Mouse (Mus musculus) limb, embryonic 10.5 days (tissue): ENCODE measurements around the gene Shf. TPM values are rescaled to one million over a fixed set of nuclear protein-coding genes. Genes with fewer than 3 reads are reported as not detected.
A peak's percentile ranks its signal among the peaks of the same experiment; 100 is the strongest.

Experiments
- DNase-seq: peaks from one replicate; pipeline ENCODE4 v3.0.0-alpha.2; 2017; ENCODE audit warnings: low spot score
- H3K27ac ChIP-seq: fragments of 300-500 bp; sonication (generic); 2 replicates; pipeline ENCODE4 v1.5.1; 2016; ENCODE audit warnings: mild to moderate bottlenecking
- H3K27me3 ChIP-seq: fragments of 300-500 bp; sonication (generic); 2 replicates; pipeline ENCODE4 v1.6.1; 2016; ENCODE audit warnings: low read depth, mild to moderate bottlenecking; ENCODE audit not compliant: poor library complexity, severe bottlenecking
- H3K36me3 ChIP-seq: fragments of 300-500 bp; sonication (generic); 2 replicates; pipeline ENCODE4 v1.6.1; 2016; ENCODE audit warnings: mild to moderate bottlenecking, moderate library complexity
- H3K4me1 ChIP-seq: fragments of 300-500 bp; sonication (generic); 2 replicates; pipeline ENCODE4 v1.6.1; 2016
- H3K4me3 ChIP-seq: fragments of 300-500 bp; sonication (generic); 2 replicates; pipeline ENCODE4 v1.5.1; 2016; ENCODE audit warnings: mild to moderate bottlenecking, moderate library complexity
- H3K9me3 ChIP-seq: fragments of 300-500 bp; sonication (generic); replicated peaks from 2 replicates; pipeline ENCODE4 v1.6.1; 2016; ENCODE audit warnings: mild to moderate bottlenecking
- WGBS: fragments of 180-500 bp; shearing (Covaris S2); methylation state at CpG from one replicate; pipeline ENCODE4 v1.1.7; 2016; 5-methylcytosine and 5-hydroxymethylcytosine counted together
- polyA plus RNA-seq: library from polyadenylated mRNA; unstranded; fragments of >200 nt; fragmentation: Nextera tagmentation; extraction: Ambion mirVana; gene quantifications from 2 replicates; pipeline ENCODE4 v1.2.1, GENCODE M21; 2016

The Shf gene
- polyA plus RNA-seq, 1 experiment from 2014 or later: 5.4 TPM

DNA sequence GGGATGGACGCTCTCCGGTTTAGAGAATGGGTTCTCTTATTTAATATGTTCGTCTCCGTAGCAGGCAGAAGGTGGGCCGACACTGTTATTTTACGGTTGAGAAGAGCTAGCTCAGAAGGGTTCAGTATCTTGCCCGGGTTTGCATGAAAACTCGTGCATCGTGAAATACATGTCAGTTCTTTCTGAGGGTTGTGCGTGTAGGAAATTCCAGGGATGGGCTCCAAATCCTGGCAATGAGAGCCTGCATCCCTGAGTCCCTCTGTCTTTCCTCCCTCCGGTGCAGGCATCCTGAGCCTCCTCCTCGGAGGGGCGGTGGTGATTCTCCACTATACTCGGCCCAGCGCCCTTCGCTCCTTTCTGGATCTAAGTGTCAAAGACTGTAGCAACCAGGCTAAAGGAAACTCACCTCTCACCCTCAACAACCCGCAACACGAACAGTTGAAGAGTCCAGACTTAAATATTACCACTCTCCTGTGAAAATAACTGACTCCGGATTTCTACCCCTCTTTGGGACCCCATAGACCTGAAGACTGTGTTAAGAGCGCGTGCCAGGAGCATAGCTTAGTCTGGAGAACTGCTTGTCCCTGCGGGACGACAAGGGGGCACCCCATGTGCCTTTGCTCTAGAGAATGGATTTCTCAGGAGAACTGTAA lies 66.9 kb downstream of the Shf start:
- no peak overlapping the region for H3K27ac ChIP-seq
- peaks cover 31% of the 10 kb centered on the region for H3K4me1 ChIP-seq
- no peaks in the 10 kb centered on the region for H3K36me3 ChIP-seq
- peak overlapping the region; percentile 44 for H3K4me3 ChIP-seq
- WGBS: 11% methylated on average over 23 of the region's 23 CpGs
- DNase-seq: no peak
- peaks cover 98% of the 10 kb centered on the region for H3K27me3 ChIP-seq
- H3K9me3 ChIP-seq: no peaks in the 10 kb centered on the region

- 1% methylated on average over 48 of the region's 48 CpGs for WGBS
- DNase-seq: peak; percentile 60
- Histone ChIP-seq H3K4me3 (peak overlapping the region; percentile 44), H3K27ac (peak overlapping the region; percentile 30; the same call in 1 of the 2 replicates), H3K27me3 (peaks cover 98% of the 10 kb centered on the region), H3K4me1 (peaks cover 36% of the 10 kb centered on the region), H3K9me3 (no peaks in the 10 kb centered on the region), H3K36me3 (no peaks in the 10 kb centered on the region)
Measured at GRCm38 (mm10) chr2:122301081-122301920, 67.7 kb downstream of the Shf start.

DNA sequence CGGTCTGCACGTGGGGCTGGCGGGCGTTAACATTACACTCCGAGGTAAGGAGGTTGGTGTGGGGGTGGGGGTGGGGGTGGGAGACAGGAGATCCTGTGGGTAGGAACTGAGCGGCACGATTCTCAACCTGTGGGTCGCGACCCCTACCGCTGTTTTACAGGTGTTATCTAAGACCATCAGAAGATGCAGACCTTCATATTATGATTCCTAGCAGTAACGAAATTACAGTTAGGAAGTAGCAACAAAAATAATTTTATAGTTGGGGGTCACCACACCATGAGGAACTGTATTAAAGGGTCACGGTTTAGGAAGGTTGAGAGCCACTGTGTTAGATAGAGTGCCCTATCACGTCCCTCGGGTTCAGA lies 68.3 kb downstream of the Shf start:
- WGBS: 5% methylated on average over 14 of the region's 14 CpGs
- Histone ChIP-seq H3K27me3 (peaks cover 99% of the 10 kb centered on the region), H3K4me1 (peaks cover 39% of the 10 kb centered on the region), H3K27ac (no peak overlapping the region), H3K4me3 (no peak overlapping the region), H3K36me3 (no peaks in the 10 kb centered on the region), H3K9me3 (no peaks in the 10 kb centered on the region)
- no peak for DNase-seq

DNA sequence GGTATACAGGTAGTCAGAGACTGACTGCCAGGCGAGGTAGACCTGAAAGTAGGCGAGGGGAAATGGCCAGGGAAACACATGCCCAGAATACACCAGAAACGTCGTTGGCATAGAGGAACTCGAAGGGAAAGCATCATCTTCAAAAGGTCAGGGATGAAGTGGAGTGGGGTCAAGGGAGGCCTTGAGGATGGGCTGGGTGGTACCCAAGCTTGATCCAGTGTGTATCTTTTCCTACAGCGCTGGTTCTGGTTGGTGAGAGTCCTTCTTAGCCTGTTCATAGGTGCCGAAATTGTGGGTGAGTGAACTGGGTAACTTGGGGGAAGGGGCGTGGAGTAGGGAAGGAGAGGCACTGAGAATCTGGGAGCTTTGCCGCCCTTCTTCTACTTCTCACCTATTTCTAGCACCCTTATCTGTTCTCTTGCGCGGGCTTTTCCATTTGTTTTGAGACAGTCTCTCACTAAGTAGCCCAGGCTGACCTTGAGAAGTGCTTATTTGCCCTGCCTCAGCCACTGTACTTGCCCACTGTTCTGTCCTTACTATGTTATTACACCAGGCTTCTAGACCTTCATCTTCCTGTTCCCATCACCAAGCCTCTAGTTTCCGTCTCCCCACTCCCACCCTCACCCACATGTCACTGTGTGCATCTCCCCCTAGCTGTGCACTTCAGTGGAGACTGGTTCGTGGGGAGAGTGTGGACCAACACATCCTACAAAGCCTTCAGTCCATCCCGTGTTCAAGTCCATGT lies 68.9 kb downstream of the Shf start:
- H3K36me3 ChIP-seq: no peaks in the 10 kb centered on the region
- DNase-seq: peak; percentile 35
- H3K4me1 ChIP-seq: peaks cover 40% of the 10 kb centered on the region
- H3K27ac ChIP-seq: no peak overlapping the region
- no peak overlapping the region for H3K4me3 ChIP-seq
- no peaks in the 10 kb centered on the region for H3K9me3 ChIP-seq
- peaks cover 99% of the 10 kb centered on the region for H3K27me3 ChIP-seq
- 7% methylated on average over 14 of the region's 14 CpGs for WGBS

Other genes with a start within 250 kb of the Shf start
- 73.7 and 87.1 TPM in 2 replicates for gene B2m, start 221.5 kb downstream of the Shf start, polyA plus RNA-seq
- 0.08 TPM in 1 of 2 replicates, not detected in the other for gene Trim69, start 208.5 kb downstream of the Shf start, polyA plus RNA-seq
- not detected in 2 replicates for gene Patl2, start 183.0 kb downstream of the Shf start, polyA plus RNA-seq
- gene Terb2, start 182.9 kb downstream of the Shf start, polyA plus RNA-seq: not detected in 2 replicates
- 15.4 and 17.7 TPM in 2 replicates for gene Sord, start 134.4 kb downstream of the Shf start, polyA plus RNA-seq
- gene Duox2, start 70.7 kb downstream of the Shf start, polyA plus RNA-seq: 0.03 TPM in 1 of 2 replicates, not detected in the other
- gene Duoxa2, start 70.3 kb downstream of the Shf start, polyA plus RNA-seq: 0.13 TPM in 1 of 2 replicates, not detected in the other
- 0.45 TPM in 1 of 2 replicates, not detected in the other for gene Duoxa1, start 55.4 kb downstream of the Shf start, polyA plus RNA-seq
- 0.14 and 0.18 TPM in 2 replicates for gene Duox1, start 53.5 kb downstream of the Shf start, polyA plus RNA-seq
- 0.09 TPM in 1 of 2 replicates, not detected in the other for gene Slc28a2, start 57.3 kb upstream of the Shf start, polyA plus RNA-seq
- not detected in 2 replicates for gene Gm14085, start 115.8 kb upstream of the Shf start, polyA plus RNA-seq
- 4.6 and 5.2 TPM in 2 replicates for gene Gatm, start 242.1 kb upstream of the Shf start, polyA plus RNA-seq